Comparison of ENCODE assay signal across 20 mouse cellular contexts in genomic region chr7:130808694-130809093, GRCm38 (mm10). TPM values are rescaled to one million over a fixed set of nuclear protein-coding genes. Genes with fewer than 3 reads are reported as not detected.
DNase-seq lines count a peak whose midpoint lies in the region; ATAC-seq and TF ChIP-seq lines count a peak whose summit lies in the region.
"Had no signal": no experiment of that assay in that cellular context is flagged by ENCODE, and none has a peak within 500 bp of the region (broad histone marks: within the 10 kb centered on the region; RNA-seq: fewer than 3 reads in every experiment).

No protein-coding gene starts in this region.

- no peak overlapping the region for H3K27ac ChIP-seq in embryonic facial prominence, embryonic 11.5 days (replicated peaks; ENCODE audit: low read depth, low read length)
- H3K27ac ChIP-seq in embryonic facial prominence, embryonic 10.5 days (replicated peaks): no peak overlapping the region
- H3K27ac ChIP-seq in lung, embryonic 15.5 days: no peak overlapping the region
- H3K27ac ChIP-seq in stomach, embryonic 16.5 days (ENCODE audit: low read length): peak overlapping the region; percentile 55; the same call in 1 of the 2 replicates
- H3K27ac ChIP-seq: embryonic facial prominence, embryonic 12.5 days; forebrain, embryonic 12.5 days; hindbrain, embryonic 10.5 days had no signal

- no peak for TF ChIP-seq CTCF in lung, adult 2 months (IDR thresholded peaks at IDR 0.05; ENCODE audit: insufficient read depth, low read length)

- WGBS in embryonic facial prominence, embryonic 11.5 days: 67% methylated on average over 6 of the region's 6 CpGs
- 77% methylated on average over 6 of the region's 6 CpGs for WGBS in embryonic facial prominence, embryonic 10.5 days
- 7% methylated on average over 6 of the region's 6 CpGs for WGBS in lung, embryonic 15.5 days
- 15% methylated on average over 6 of the region's 6 CpGs for WGBS in lung, adult 2 months
- 12% methylated on average over 6 of the region's 6 CpGs for WGBS in stomach, embryonic 16.5 days

- 0 out of 2 replicates have a peak overlapping the region, but pooled peaks have one; percentile 18 for H3K9ac ChIP-seq in embryonic facial prominence, embryonic 11.5 days (replicated peaks; ENCODE audit: low read length)
- no peak overlapping the region for H3K9ac ChIP-seq in lung, embryonic 15.5 days
- no peak overlapping the region for H3K9ac ChIP-seq in stomach, embryonic 16.5 days (ENCODE audit: low read length)
- H3K9ac ChIP-seq: embryonic facial prominence, embryonic 12.5 days; forebrain, embryonic 12.5 days; heart, embryonic 12.5 days had no signal

- no peak for TF ChIP-seq POLR2A in lung, adult 2 months (IDR thresholded peaks at IDR 0.05; ENCODE audit: borderline replicate concordance, extremely low read depth, low read depth, low read length)

- no peaks in the 10 kb centered on the region for H3K4me1 ChIP-seq in embryonic facial prominence, embryonic 11.5 days (ENCODE audit: control insufficient read depth, insufficient read depth, low read length)
- H3K4me1 ChIP-seq in embryonic facial prominence, embryonic 10.5 days: 0 out of 2 replicates have a peak, but pooled peaks cover 4% of the 10 kb centered on the region
- peaks cover 14% of the 10 kb centered on the region for H3K4me1 ChIP-seq in lung, embryonic 15.5 days
- peaks cover 7% of the 10 kb centered on the region for H3K4me1 ChIP-seq in lung, adult 2 months (ENCODE audit: control insufficient read depth, insufficient read depth, low read length)
- H3K4me1 ChIP-seq in stomach, embryonic 16.5 days (ENCODE audit: control insufficient read depth, insufficient read depth, low read length): peaks cover 18% of the 10 kb centered on the region
- H3K4me1 ChIP-seq: embryonic facial prominence, embryonic 12.5 days; forebrain, embryonic 12.5 days had no signal

- no peaks in the 10 kb centered on the region for H3K36me3 ChIP-seq in embryonic facial prominence, embryonic 11.5 days (replicated peaks; ENCODE audit: control insufficient read depth, insufficient read depth, low read depth, low read length)
- H3K36me3 ChIP-seq in embryonic facial prominence, embryonic 10.5 days (replicated peaks): no peaks in the 10 kb centered on the region
- H3K36me3 ChIP-seq in lung, embryonic 15.5 days: no peaks in the 10 kb centered on the region
- no peaks in the 10 kb centered on the region for H3K36me3 ChIP-seq in stomach, embryonic 16.5 days (ENCODE audit: control insufficient read depth, insufficient read depth, low read length)
- H3K36me3 ChIP-seq: embryonic facial prominence, embryonic 12.5 days; forebrain, embryonic 12.5 days; G1E; heart, embryonic 12.5 days; hindbrain, embryonic 10.5 days had no signal

- no peak for ATAC-seq in embryonic facial prominence, embryonic 11.5 days (replicated peaks; ENCODE audit: insufficient number of reproducible peaks, low FRiP score, low TSS enrichment, low read depth)
- no peak for ATAC-seq in lung, embryonic 15.5 days (ENCODE audit: borderline replicate concordance, extremely low read depth, low FRiP score, low TSS enrichment)
- ATAC-seq in stomach, embryonic 16.5 days (ENCODE audit: insufficient read depth, low FRiP score): no peak
- ATAC-seq: CD4-positive, CD25-positive, alpha-beta regulatory T cell, adult 4 months; forebrain, embryonic 16.5 days had no signal

- H3K27me3 ChIP-seq in embryonic facial prominence, embryonic 11.5 days (ENCODE audit: control insufficient read depth, insufficient read depth, low read length): no peaks in the 10 kb centered on the region
- H3K27me3 ChIP-seq in embryonic facial prominence, embryonic 10.5 days (replicated peaks; ENCODE audit: low read depth, poor library complexity, severe bottlenecking): no peaks in the 10 kb centered on the region; the same call in 1 of the 2 replicates
- H3K27me3 ChIP-seq in lung, embryonic 15.5 days: no peaks in the 10 kb centered on the region
- no peaks in the 10 kb centered on the region for H3K27me3 ChIP-seq in stomach, embryonic 16.5 days (ENCODE audit: control insufficient read depth, insufficient read depth, low read length)
- H3K27me3 ChIP-seq: embryonic facial prominence, embryonic 12.5 days; forebrain, embryonic 12.5 days; heart, embryonic 12.5 days had no signal

- no peak for DNase-seq in embryonic facial prominence, embryonic 11.5 days (ENCODE audit: low spot score)
- no peak for DNase-seq in embryonic facial prominence, embryonic 10.5 days (ENCODE audit: low spot score)
- no peak for DNase-seq in lung, adult 2 months
- DNase-seq in lung, postnatal 14 days: peak; percentile 20
- DNase-seq in thymus, postnatal 10 days (ENCODE audit: low spot score in 2 of 2): no peak
- DNase-seq: adrenal gland, adult 8-10 months; adrenal gland, postnatal 36 days; B cell, adult 2 months; cerebellum, adult 2 months; cerebellum, postnatal 10 days; gastrocnemius, postnatal 14 days had no signal

- H3K9me3 ChIP-seq in embryonic facial prominence, embryonic 11.5 days (replicated peaks; ENCODE audit: control insufficient read depth, low read length): no peaks in the 10 kb centered on the region
- no peaks in the 10 kb centered on the region for H3K9me3 ChIP-seq in embryonic facial prominence, embryonic 10.5 days
- no peaks in the 10 kb centered on the region for H3K9me3 ChIP-seq in lung, embryonic 15.5 days
- no peaks in the 10 kb centered on the region for H3K9me3 ChIP-seq in stomach, embryonic 16.5 days (replicated peaks; ENCODE audit: control insufficient read depth, low read length)
- H3K9me3 ChIP-seq: embryonic facial prominence, embryonic 12.5 days; forebrain, embryonic 12.5 days; heart, embryonic 12.5 days; hindbrain, embryonic 10.5 days had no signal

- no peak overlapping the region for H3K4me3 ChIP-seq in embryonic facial prominence, embryonic 11.5 days (ENCODE audit: low read depth, low read length)
- no peak overlapping the region for H3K4me3 ChIP-seq in embryonic facial prominence, embryonic 10.5 days
- H3K4me3 ChIP-seq in lung, embryonic 15.5 days: no peak overlapping the region
- no peak overlapping the region for H3K4me3 ChIP-seq in lung, adult 2 months (replicated peaks; ENCODE audit: extremely low read depth, low read depth, low read length)
- no peak overlapping the region for H3K4me3 ChIP-seq in stomach, embryonic 16.5 days (replicated peaks; ENCODE audit: low read length)
- H3K4me3 ChIP-seq: embryonic facial prominence, embryonic 12.5 days; forebrain, embryonic 12.5 days; heart, embryonic 12.5 days; hindbrain, embryonic 10.5 days had no signal

- H3K4me2 ChIP-seq in embryonic facial prominence, embryonic 11.5 days (ENCODE audit: low read depth, low read length): no peak overlapping the region
- peak overlapping the region; percentile 1; the same call in 1 of the 2 replicates for H3K4me2 ChIP-seq in lung, embryonic 15.5 days
- H3K4me2 ChIP-seq in stomach, embryonic 16.5 days (ENCODE audit: low read depth, low read length): 0 out of 2 replicates have a peak overlapping the region, but pooled peaks have one; percentile 5
- H3K4me2 ChIP-seq: embryonic facial prominence, embryonic 12.5 days; forebrain, embryonic 12.5 days; heart, embryonic 12.5 days had no signal

RNA-seq across cellular contexts. Expression of gene Btbd16, which starts 34.8 kb away (rescaled TPM):
- polyA plus RNA-seq in embryonic facial prominence, embryonic 11.5 days (2014; fragmentation: Nextera tagmentation; extraction: Ambion mirVana): not detected in 2 replicates
- 0.14 TPM in 1 of 2 replicates, not detected in the other for polyA plus RNA-seq in embryonic facial prominence, embryonic 10.5 days (2016; fragmentation: Nextera tagmentation; extraction: Ambion mirVana)
- not detected in 2 replicates for polyA plus RNA-seq in lung, embryonic 15.5 days (2015; fragmentation: Nextera tagmentation; extraction: Ambion mirVana)
- polyA plus RNA-seq in lung, adult 2 months (2012; rRNA removed): not detected in 2 replicates
- polyA plus RNA-seq in stomach, embryonic 16.5 days (2015; fragmentation: Nextera tagmentation; extraction: Ambion mirVana): 0.10 and 0.14 TPM in 2 replicates
- polyA plus RNA-seq: forebrain, embryonic 12.5 days; forebrain, embryonic 16.5 days; G1E; hindbrain, embryonic 10.5 days had no signal

RNA-seq across cellular contexts. Expression of gene Plekha1, which starts 56.9 kb away (rescaled TPM):
- polyA plus RNA-seq in embryonic facial prominence, embryonic 11.5 days (2014; fragmentation: Nextera tagmentation; extraction: Ambion mirVana): 30.5 and 32.7 TPM in 2 replicates
- polyA plus RNA-seq in embryonic facial prominence, embryonic 10.5 days (2016; fragmentation: Nextera tagmentation; extraction: Ambion mirVana): 37.5 and 41.3 TPM in 2 replicates
- 59.7 and 61.4 TPM in 2 replicates for polyA plus RNA-seq in lung, embryonic 15.5 days (2015; fragmentation: Nextera tagmentation; extraction: Ambion mirVana)
- 66.8 and 99.2 TPM in 2 replicates for polyA plus RNA-seq in lung, adult 2 months (2012; rRNA removed)
- polyA plus RNA-seq in stomach, embryonic 16.5 days (2015; fragmentation: Nextera tagmentation; extraction: Ambion mirVana): 57.2 and 64.6 TPM in 2 replicates
- polyA plus RNA-seq: G1E had no signal
